Mouse (Mus musculus): ENCODE measurements around the gene Pi4kb. TPM values are rescaled to one million over a fixed set of nuclear protein-coding genes. Genes with fewer than 3 reads are reported as not detected.
A peak's percentile ranks its signal among the peaks of the same experiment; 100 is the strongest.

Pi4kb gene
- total RNA-seq, 2 experiments from 2014 or later, result 50.0 to 56.4 TPM

GRCm38 (mm10) chr3:94953764-94954616 lies 20.5 kb upstream of the Pi4kb start, which contains the start of gene Rfx5:
Gene Rfx5 (plus strand): TSS chr3:94954075.
- intact Hi-C loops (cut with DNase I), result no loop called here
- peak; percentile 88 for DNase-seq

GRCm38 (mm10) chr3:94958295-94958694 lies 16.2 kb upstream of the Pi4kb start:
- no peak for DNase-seq
- intact Hi-C loops (cut with DNase I), result no loop called here

GRCm38 (mm10) chr3:94959871-94960270 lies 14.7 kb upstream of the Pi4kb start:
- DNase-seq, result no peak
- intact Hi-C loops (cut with DNase I), result no loop called here

- no peak for DNase-seq
- intact Hi-C loops (cut with DNase I), result no loop called here
Measured at GRCm38 (mm10) chr3:94960322-94960721, 14.2 kb upstream of the Pi4kb start.

GRCm38 (mm10) chr3:94964989-94965388 lies 9.5 kb upstream of the Pi4kb start:
- DNase-seq, result no peak
- intact Hi-C loops (cut with DNase I), result no loop called here

GRCm38 (mm10) chr3:94965878-94966277 lies 8.7 kb upstream of the Pi4kb start:
- no peak for DNase-seq
- intact Hi-C loops (cut with DNase I), result no loop called here

GRCm38 (mm10) chr3:94972552-94972951 lies 2.0 kb upstream of the Pi4kb start:
- intact Hi-C loops (cut with DNase I), result no loop called here
- no peak for DNase-seq

GRCm38 (mm10) chr3:94973620-94974019 lies 911 bp upstream of the Pi4kb start:
- intact Hi-C loops (cut with DNase I), result no loop called here
- DNase-seq, result no peak

GRCm38 (mm10) chr3:94974026-94974527 lies 454 bp upstream of the Pi4kb start:
- intact Hi-C loops (cut with DNase I), result no loop called here
- no peak for DNase-seq

- DNase-seq, result no peak
- intact Hi-C loops (cut with DNase I), result no loop called here
Measured at GRCm38 (mm10) chr3:94984312-94984711, 9.8 kb downstream of the Pi4kb start.

- intact Hi-C loops (cut with DNase I), result no loop called here
- no peak for DNase-seq
Measured at GRCm38 (mm10) chr3:94985513-94985912, 11.0 kb downstream of the Pi4kb start.

- DNase-seq, result no peak
- intact Hi-C loops (cut with DNase I), result no loop called here
Measured at GRCm38 (mm10) chr3:94987578-94987977, 13.0 kb downstream of the Pi4kb start.

GRCm38 (mm10) chr3:94989159-94989761 lies 14.7 kb downstream of the Pi4kb start:
- DNase-seq, result no peak
- intact Hi-C loops (cut with DNase I), result no loop called here

GRCm38 (mm10) chr3:94996946-94997345 lies 22.4 kb downstream of the Pi4kb start:
- intact Hi-C loops (cut with DNase I), result loop anchor here (5.0 kb wide), 1 partner anchor 110 kb away; the partner anchor contains the start of gene Psmb4
- DNase-seq, result peak; percentile 81

- intact Hi-C loops (cut with DNase I), result no loop called here
- no peak for DNase-seq
Measured at GRCm38 (mm10) chr3:95002569-95002968, 28.0 kb downstream of the Pi4kb start.

GRCm38 (mm10) chr3:95003273-95003672 lies 28.7 kb downstream of the Pi4kb start:
- intact Hi-C loops (cut with DNase I), result no loop called here
- no peak for DNase-seq

- intact Hi-C loops (cut with DNase I), result no loop called here
- no peak for DNase-seq
Measured at GRCm38 (mm10) chr3:95005651-95006050, 31.1 kb downstream of the Pi4kb start.

GRCm38 (mm10) chr3:95007706-95008105 lies 33.2 kb downstream of the Pi4kb start:
- DNase-seq, result no peak
- intact Hi-C loops (cut with DNase I), result no loop called here

GRCm38 (mm10) chr3:95010396-95010795 lies 35.9 kb downstream of the Pi4kb start:
- intact Hi-C loops (cut with DNase I), result no loop called here
- DNase-seq, result no peak

- intact Hi-C loops (cut with DNase I), result no loop called here
- no peak for DNase-seq
Measured at GRCm38 (mm10) chr3:95012982-95013381, 38.5 kb downstream of the Pi4kb start.

- intact Hi-C loops (cut with DNase I), result no loop called here
- peak; percentile 41 for DNase-seq
Measured at GRCm38 (mm10) chr3:95013699-95014427, 39.3 kb downstream of the Pi4kb start.

All from left cerebral cortex, postnatal 4 days (tissue).